Mouse (Mus musculus): Measurements from ENCODE around the gene Pdcd4. TPM values are rescaled to one million over a fixed set of nuclear protein-coding genes. Genes with fewer than 3 reads are reported as not detected.

Pdcd4 gene
- polyA plus RNA-seq, 1 experiment from 2014 or later = 58.0 TPM

DNA sequence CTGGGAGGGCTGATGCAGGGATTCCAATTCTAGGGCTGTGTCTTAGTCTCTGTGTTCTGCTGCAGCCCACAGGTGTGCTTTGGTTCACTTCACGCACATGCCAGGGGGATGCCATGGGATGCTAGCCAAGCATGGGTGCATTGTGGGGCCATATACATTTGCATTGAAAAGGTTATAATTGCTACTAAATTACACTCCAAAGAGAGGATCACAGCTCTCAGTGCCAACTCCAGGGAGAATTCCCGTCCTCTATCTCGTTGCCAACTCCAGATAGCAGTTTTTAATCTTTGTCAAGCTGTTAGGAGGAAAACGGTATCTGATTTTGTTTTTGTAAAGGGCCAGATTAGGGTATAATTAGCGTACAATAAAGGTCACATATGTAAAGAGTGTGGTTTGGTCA lies 36.2 kb upstream of the Pdcd4 start:
- no peak overlapping the region for H3K4me2 ChIP-seq (replicated peaks)
- H3K4me3 ChIP-seq (replicated peaks; ENCODE audit: low read length) = no peak overlapping the region
- peaks cover 27% of the 10 kb centered on the region for H3K4me1 ChIP-seq (replicated peaks; ENCODE audit: control insufficient read depth, insufficient read depth, low read length)
- WGBS = 72% methylated on average over 5 of the region's 5 CpGs
- ATAC-seq (ENCODE audit: low FRiP score) = no peak
- H3K27me3 ChIP-seq (ENCODE audit: control insufficient read depth, insufficient read depth, low read length) = no peaks in the 10 kb centered on the region
- H3K36me3 ChIP-seq (replicated peaks; ENCODE audit: control insufficient read depth, insufficient read depth) = no peaks in the 10 kb centered on the region
- no peak for DNase-seq (ENCODE audit: low spot score)
- H3K27ac ChIP-seq = no peak overlapping the region
- H3K9me3 ChIP-seq (ENCODE audit: control insufficient read depth, low read length) = no peaks in the 10 kb centered on the region
- no peak overlapping the region for H3K9ac ChIP-seq

DNA sequence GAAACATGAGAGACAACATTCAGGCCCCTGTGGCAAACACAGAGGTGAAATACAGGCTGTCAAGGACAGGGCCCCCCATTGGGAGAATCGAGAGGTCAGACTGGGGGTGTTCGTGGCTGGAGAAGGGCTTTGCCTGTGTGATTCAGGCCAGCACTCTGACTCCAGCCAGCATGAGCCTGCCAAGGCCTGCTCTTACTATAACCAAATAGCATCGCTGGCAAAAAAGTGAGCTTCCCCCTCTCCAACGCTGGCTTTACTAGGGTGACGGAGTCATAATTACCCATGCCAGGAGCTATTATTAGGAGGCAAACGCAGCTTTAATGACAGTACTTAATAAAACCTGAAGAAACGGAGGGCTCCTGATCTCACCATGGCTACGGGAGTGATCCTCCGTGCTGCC lies 35.2 kb upstream of the Pdcd4 start:
- H3K4me2 ChIP-seq (replicated peaks) = no peak overlapping the region
- H3K4me1 ChIP-seq (replicated peaks; ENCODE audit: control insufficient read depth, insufficient read depth, low read length) = peaks cover 23% of the 10 kb centered on the region
- H3K27me3 ChIP-seq (ENCODE audit: control insufficient read depth, insufficient read depth, low read length) = no peaks in the 10 kb centered on the region
- H3K27ac ChIP-seq = no peak overlapping the region
- H3K9me3 ChIP-seq (ENCODE audit: control insufficient read depth, low read length) = no peaks in the 10 kb centered on the region
- 73% methylated on average over 9 of the region's 9 CpGs for WGBS
- H3K9ac ChIP-seq = no peak overlapping the region
- H3K4me3 ChIP-seq (replicated peaks; ENCODE audit: low read length) = no peak overlapping the region
- no peaks in the 10 kb centered on the region for H3K36me3 ChIP-seq (replicated peaks; ENCODE audit: control insufficient read depth, insufficient read depth)
- DNase-seq (ENCODE audit: low spot score) = no peak
- no peak for ATAC-seq (ENCODE audit: low FRiP score)

DNA sequence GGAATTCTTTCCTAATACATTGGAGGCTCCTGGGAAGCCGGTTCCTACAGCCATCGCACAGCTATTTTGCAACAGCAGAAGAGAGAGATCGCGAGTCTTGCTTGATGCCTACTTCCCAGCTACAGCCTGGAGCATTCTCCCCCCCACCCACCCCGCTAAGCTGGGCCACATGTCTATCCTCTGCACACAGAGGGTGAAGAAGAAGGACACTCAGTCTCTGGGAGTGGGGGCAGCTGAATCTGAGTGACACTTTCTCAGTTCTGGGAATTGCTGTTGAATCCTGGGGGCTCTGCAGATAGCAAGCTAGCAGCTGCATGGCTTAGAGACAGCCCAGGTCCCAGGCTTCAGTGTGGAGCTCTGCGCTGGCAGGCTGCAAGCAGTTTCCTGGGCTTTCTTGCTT lies 34.1 kb upstream of the Pdcd4 start:
- H3K36me3 ChIP-seq (replicated peaks; ENCODE audit: control insufficient read depth, insufficient read depth) = no peaks in the 10 kb centered on the region
- no peaks in the 10 kb centered on the region for H3K9me3 ChIP-seq (ENCODE audit: control insufficient read depth, low read length)
- 69% methylated on average over 6 of the region's 6 CpGs for WGBS
- no peak overlapping the region for H3K4me2 ChIP-seq (replicated peaks)
- peaks cover 12% of the 10 kb centered on the region for H3K4me1 ChIP-seq (replicated peaks; ENCODE audit: control insufficient read depth, insufficient read depth, low read length)
- ATAC-seq (ENCODE audit: low FRiP score) (no peak), DNase-seq (ENCODE audit: low spot score) (no peak)
- H3K27me3 ChIP-seq (ENCODE audit: control insufficient read depth, insufficient read depth, low read length) = no peaks in the 10 kb centered on the region
- no peak overlapping the region for H3K9ac ChIP-seq
- no peak overlapping the region for H3K4me3 ChIP-seq (replicated peaks; ENCODE audit: low read length)
- H3K27ac ChIP-seq = no peak overlapping the region

DNA sequence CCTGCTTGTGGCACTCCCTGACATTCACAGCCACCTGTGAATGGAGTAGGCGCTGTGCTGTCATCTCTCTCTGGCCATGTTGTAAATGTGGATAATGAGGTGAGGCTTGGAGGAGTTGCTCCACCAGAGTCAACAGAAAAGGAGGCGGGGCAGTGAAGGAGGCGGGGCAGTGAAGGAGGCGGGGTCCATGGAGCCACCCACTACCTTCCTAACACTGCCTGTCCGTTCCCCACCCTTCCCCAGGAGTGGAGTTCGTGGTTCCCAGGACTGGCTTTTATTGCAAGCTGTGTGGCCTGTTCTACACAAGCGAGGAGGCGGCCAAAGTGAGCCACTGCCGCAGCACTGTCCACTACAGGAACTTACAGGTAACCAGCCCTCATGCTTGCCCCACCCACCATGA lies 32.9 kb upstream of the Pdcd4 start:
- H3K9ac ChIP-seq = no peak overlapping the region
- H3K27ac ChIP-seq = no peak overlapping the region
- no peaks in the 10 kb centered on the region for H3K9me3 ChIP-seq (ENCODE audit: control insufficient read depth, low read length)
- H3K4me3 ChIP-seq (replicated peaks; ENCODE audit: low read length) = no peak overlapping the region
- no peak for DNase-seq (ENCODE audit: low spot score)
- peaks cover 3% of the 10 kb centered on the region; the same call in 1 of the 2 replicates for H3K4me1 ChIP-seq (replicated peaks; ENCODE audit: control insufficient read depth, insufficient read depth, low read length)
- no peak overlapping the region for H3K4me2 ChIP-seq (replicated peaks)
- no peaks in the 10 kb centered on the region for H3K27me3 ChIP-seq (ENCODE audit: control insufficient read depth, insufficient read depth, low read length)
- 44% methylated on average over 9 of the region's 9 CpGs for WGBS
- no peak for ATAC-seq (ENCODE audit: low FRiP score)
- H3K36me3 ChIP-seq (replicated peaks; ENCODE audit: control insufficient read depth, insufficient read depth) = no peaks in the 10 kb centered on the region

DNA sequence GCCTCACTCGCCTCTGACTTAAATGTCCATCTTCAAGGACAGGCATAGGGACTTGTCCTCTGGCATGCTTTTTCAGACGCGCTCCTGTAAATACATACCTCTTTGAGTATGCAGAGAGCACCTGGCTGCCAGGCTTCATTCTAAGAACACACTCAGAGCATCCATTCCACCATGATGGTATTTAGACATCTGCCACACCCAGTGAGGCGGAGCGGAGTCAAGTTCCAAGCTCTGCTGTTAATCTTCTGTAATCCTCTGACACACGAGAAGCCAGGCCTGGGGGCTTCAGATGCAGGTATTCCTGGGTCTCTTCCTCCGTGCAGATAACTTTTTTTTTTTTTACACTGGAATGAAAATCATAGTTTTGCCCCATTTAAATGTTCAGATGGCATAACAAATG lies 32.4 kb upstream of the Pdcd4 start:
- H3K9me3 ChIP-seq (ENCODE audit: control insufficient read depth, low read length) = no peaks in the 10 kb centered on the region
- no peak overlapping the region for H3K4me2 ChIP-seq (replicated peaks)
- WGBS = 65% methylated on average over 7 of the region's 7 CpGs
- H3K4me3 ChIP-seq (replicated peaks; ENCODE audit: low read length) = no peak overlapping the region
- H3K36me3 ChIP-seq (replicated peaks; ENCODE audit: control insufficient read depth, insufficient read depth) = no peaks in the 10 kb centered on the region
- H3K4me1 ChIP-seq (replicated peaks; ENCODE audit: control insufficient read depth, insufficient read depth, low read length) = peaks cover 3% of the 10 kb centered on the region; the same call in 1 of the 2 replicates
- ATAC-seq (ENCODE audit: low FRiP score) (no peak), DNase-seq (ENCODE audit: low spot score) (no peak)
- H3K27ac ChIP-seq = no peak overlapping the region
- H3K27me3 ChIP-seq (ENCODE audit: control insufficient read depth, insufficient read depth, low read length) = no peaks in the 10 kb centered on the region
- no peak overlapping the region for H3K9ac ChIP-seq

DNA sequence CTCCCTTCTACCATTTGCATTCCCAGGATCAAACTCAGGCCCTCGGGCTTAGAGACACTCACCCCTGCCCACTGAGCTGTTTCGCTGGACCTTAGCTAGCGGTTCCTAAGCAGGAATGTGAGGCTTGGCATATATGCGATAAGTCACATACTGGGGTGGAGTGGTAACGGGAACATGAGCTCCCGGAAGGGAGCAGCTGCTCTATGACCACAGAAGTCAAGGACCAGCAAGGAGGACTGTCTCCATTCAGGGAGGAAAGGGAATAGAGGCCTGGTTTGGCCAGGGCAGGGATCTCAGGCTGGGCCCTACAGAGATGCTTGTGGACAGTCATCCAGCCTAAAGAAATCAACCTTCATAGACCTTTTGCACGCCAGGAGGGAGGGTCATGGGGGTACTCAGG lies 30.7 kb upstream of the Pdcd4 start:
- H3K4me3 ChIP-seq (replicated peaks; ENCODE audit: low read length) = no peak overlapping the region
- no peaks in the 10 kb centered on the region for H3K9me3 ChIP-seq (ENCODE audit: control insufficient read depth, low read length)
- H3K4me2 ChIP-seq (replicated peaks) = no peak overlapping the region
- H3K4me1 ChIP-seq (replicated peaks; ENCODE audit: control insufficient read depth, insufficient read depth, low read length) = peaks cover 3% of the 10 kb centered on the region; the same call in 1 of the 2 replicates
- H3K9ac ChIP-seq = no peak overlapping the region
- no peaks in the 10 kb centered on the region for H3K27me3 ChIP-seq (ENCODE audit: control insufficient read depth, insufficient read depth, low read length)
- H3K36me3 ChIP-seq (replicated peaks; ENCODE audit: control insufficient read depth, insufficient read depth) = no peaks in the 10 kb centered on the region
- no peak overlapping the region for H3K27ac ChIP-seq
- DNase-seq (ENCODE audit: low spot score) (no peak), ATAC-seq (ENCODE audit: low FRiP score) (no peak)
- 81% methylated on average over 7 of the region's 7 CpGs for WGBS

DNA sequence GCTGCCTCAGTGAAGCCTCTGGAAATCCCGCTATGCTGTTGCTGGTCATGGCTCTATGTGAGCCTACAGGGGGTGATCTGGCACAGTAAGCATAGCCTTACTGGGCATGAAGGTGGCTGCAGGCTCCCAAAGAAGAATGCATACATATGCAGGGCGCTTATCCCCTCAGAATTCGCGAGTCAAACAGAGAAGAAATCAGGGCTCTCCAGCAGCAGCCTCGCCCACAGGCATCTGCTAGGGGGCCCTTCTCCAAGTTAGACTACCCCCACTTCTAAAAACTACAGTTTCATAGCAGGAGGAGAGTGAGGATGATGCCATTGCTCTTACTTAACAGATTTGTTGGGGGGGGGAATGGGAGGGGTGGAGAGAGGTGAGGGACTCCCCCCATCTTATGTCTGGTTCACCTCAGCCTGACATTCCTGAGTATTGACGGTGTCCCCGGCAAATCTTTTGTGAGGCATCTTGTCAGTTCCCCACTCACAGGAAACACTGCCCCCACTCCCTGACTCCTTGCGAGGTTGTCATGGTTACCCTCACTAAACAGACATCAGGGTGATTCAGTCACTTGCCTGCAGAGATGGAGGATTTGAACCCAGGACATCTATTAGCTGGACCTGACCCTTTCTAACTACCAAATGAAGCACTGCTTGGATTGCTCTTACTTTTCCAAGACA lies 29.3 kb upstream of the Pdcd4 start:
- 0 out of 2 replicates have a peak, but pooled peaks cover 3% of the 10 kb centered on the region for H3K4me1 ChIP-seq (replicated peaks; ENCODE audit: control insufficient read depth, insufficient read depth, low read length)
- H3K27me3 ChIP-seq (ENCODE audit: control insufficient read depth, insufficient read depth, low read length) = no peaks in the 10 kb centered on the region
- no peak overlapping the region for H3K9ac ChIP-seq
- 67% methylated on average over 8 of the region's 8 CpGs for WGBS
- no peak overlapping the region for H3K27ac ChIP-seq
- H3K36me3 ChIP-seq (replicated peaks; ENCODE audit: control insufficient read depth, insufficient read depth) = no peaks in the 10 kb centered on the region
- no peak overlapping the region for H3K4me3 ChIP-seq (replicated peaks; ENCODE audit: low read length)
- H3K9me3 ChIP-seq (ENCODE audit: control insufficient read depth, low read length) = no peaks in the 10 kb centered on the region
- DNase-seq (ENCODE audit: low spot score) (no peak), ATAC-seq (ENCODE audit: low FRiP score) (no peak)
- H3K4me2 ChIP-seq (replicated peaks) = no peak overlapping the region

DNA sequence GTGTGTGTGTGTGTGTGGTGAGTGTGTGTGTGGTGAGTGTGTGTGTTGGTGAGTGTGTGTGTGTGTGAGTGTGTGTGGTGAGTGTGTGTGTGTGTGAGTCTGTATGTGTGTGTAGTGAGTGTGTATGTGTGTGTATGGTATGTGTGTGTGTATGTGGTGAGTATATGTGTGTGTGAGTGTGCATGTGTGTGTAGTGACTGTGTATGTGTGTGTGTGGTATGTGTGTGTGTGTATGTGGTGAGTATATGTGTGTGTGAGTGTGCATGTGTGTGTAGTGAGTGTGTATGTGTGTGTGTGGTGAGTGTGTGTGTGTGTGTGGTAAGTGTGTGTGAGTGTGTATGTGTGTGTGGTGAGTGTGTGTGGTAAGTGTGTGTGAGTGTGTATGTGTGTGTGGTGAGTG lies 24.8 kb upstream of the Pdcd4 start:
- no peak overlapping the region for H3K4me3 ChIP-seq (replicated peaks; ENCODE audit: low read length)
- no peak overlapping the region for H3K27ac ChIP-seq
- H3K9ac ChIP-seq = no peak overlapping the region
- no peaks in the 10 kb centered on the region for H3K27me3 ChIP-seq (ENCODE audit: control insufficient read depth, insufficient read depth, low read length)
- DNase-seq (ENCODE audit: low spot score) (no peak), ATAC-seq (ENCODE audit: low FRiP score) (no peak)
- no peaks in the 10 kb centered on the region for H3K4me1 ChIP-seq (replicated peaks; ENCODE audit: control insufficient read depth, insufficient read depth, low read length)
- no peaks in the 10 kb centered on the region for H3K36me3 ChIP-seq (replicated peaks; ENCODE audit: control insufficient read depth, insufficient read depth)
- H3K9me3 ChIP-seq (ENCODE audit: control insufficient read depth, low read length) = no peaks in the 10 kb centered on the region
- no peak overlapping the region for H3K4me2 ChIP-seq (replicated peaks)

DNA sequence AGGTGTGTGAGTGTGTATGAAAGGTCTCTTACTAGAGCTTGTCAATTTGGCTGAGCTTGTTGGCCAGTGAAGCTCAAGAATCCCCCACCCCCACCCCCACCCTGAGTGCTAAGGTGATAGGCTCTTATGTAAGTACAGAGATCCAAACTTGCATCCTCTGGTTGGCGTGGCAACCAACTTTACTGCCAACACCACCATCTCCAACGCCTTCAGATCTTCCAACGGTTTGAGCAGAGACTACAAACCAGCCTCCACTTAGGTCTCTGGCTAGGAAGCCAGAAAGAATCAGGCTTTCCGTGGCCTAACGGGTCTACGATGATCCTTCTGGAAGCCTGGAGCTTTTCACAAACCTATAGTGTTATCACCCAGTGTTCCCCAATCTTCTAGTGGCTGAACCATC lies 23.9 kb upstream of the Pdcd4 start:
- H3K27ac ChIP-seq = no peak overlapping the region
- no peak overlapping the region for H3K9ac ChIP-seq
- H3K4me3 ChIP-seq (replicated peaks; ENCODE audit: low read length) = no peak overlapping the region
- 93% methylated on average over 6 of the region's 6 CpGs for WGBS
- no peaks in the 10 kb centered on the region for H3K27me3 ChIP-seq (ENCODE audit: control insufficient read depth, insufficient read depth, low read length)
- no peak for ATAC-seq (ENCODE audit: low FRiP score)
- no peaks in the 10 kb centered on the region for H3K9me3 ChIP-seq (ENCODE audit: control insufficient read depth, low read length)
- H3K36me3 ChIP-seq (replicated peaks; ENCODE audit: control insufficient read depth, insufficient read depth) = no peaks in the 10 kb centered on the region
- no peaks in the 10 kb centered on the region for H3K4me1 ChIP-seq (replicated peaks; ENCODE audit: control insufficient read depth, insufficient read depth, low read length)
- no peak overlapping the region for H3K4me2 ChIP-seq (replicated peaks)
- no peak for DNase-seq (ENCODE audit: low spot score)

DNA sequence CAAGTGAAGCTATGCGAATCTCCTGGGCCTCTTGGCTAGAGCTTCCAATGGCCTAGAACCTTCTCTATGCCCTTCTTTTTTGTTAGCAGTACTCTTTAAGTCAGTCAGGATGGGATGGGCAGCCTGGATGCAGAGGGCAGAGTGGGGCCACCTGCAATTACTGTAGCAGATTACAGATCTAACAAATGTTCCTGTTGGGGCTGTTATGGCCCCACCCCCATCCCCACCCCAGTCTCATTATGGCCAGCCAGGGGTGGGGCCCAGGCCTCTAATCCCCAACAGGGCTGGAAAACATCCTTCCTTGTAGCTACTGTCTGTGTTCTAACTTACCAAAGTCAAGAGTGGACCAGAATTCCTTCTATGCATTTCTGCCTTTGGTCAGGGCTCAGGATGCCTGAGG lies 23.2 kb upstream of the Pdcd4 start:
- Histone ChIP-seq H3K9me3 (ENCODE audit: control insufficient read depth, low read length) (no peaks in the 10 kb centered on the region), H3K36me3 (replicated peaks; ENCODE audit: control insufficient read depth, insufficient read depth) (no peaks in the 10 kb centered on the region), H3K9ac (no peak overlapping the region), H3K4me2 (replicated peaks) (no peak overlapping the region), H3K4me1 (replicated peaks; ENCODE audit: control insufficient read depth, insufficient read depth, low read length) (no peaks in the 10 kb centered on the region), H3K27ac (no peak overlapping the region), H3K4me3 (replicated peaks; ENCODE audit: low read length) (no peak overlapping the region), H3K27me3 (ENCODE audit: control insufficient read depth, insufficient read depth, low read length) (no peaks in the 10 kb centered on the region)
- DNase-seq (ENCODE audit: low spot score) (no peak), ATAC-seq (ENCODE audit: low FRiP score) (no peak)
- 97% methylated on average over 1 of the region's 1 CpGs for WGBS
